Mouse (Mus musculus): ENCODE data around the gene Aym1. TPM values are rescaled to one million over a fixed set of nuclear protein-coding genes. Genes with fewer than 3 reads are reported as not detected.
"Not testable (repeated sequence)": the region's sequence is repeated elsewhere in the genome, so short reads cannot be mapped to it uniquely, and the experiment has no call there.

The Aym1 gene
- not detected for total RNA-seq (2021)
- long read RNA-seq, result 0 reads

DNA sequence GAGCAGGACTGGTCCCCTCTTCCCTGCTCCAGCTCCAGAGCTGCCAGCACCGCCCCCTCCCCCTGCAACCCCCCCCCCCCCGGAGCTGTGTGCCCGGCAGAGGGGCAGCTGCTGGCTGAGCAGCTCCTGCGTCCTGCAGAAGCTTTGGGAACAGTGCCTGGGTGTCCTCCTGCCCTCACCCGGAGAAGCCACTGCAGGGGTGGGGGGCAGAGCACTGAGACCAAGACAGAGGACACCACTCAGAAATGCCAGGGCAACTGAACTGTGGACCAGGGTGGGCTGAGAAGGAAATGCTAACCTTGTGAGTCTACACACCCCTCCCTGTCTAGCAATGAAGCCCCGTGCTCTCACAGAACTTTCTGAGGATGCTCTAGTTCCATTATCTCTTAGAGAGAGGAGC lies at the start of gene Aym1:
TSS of gene Aym1 (plus strand) at position 109 of the 400 bp plus-strand sequence.
- DNase-seq (ENCODE audit: low spot score in 2 of 2), result no peak

DNA sequence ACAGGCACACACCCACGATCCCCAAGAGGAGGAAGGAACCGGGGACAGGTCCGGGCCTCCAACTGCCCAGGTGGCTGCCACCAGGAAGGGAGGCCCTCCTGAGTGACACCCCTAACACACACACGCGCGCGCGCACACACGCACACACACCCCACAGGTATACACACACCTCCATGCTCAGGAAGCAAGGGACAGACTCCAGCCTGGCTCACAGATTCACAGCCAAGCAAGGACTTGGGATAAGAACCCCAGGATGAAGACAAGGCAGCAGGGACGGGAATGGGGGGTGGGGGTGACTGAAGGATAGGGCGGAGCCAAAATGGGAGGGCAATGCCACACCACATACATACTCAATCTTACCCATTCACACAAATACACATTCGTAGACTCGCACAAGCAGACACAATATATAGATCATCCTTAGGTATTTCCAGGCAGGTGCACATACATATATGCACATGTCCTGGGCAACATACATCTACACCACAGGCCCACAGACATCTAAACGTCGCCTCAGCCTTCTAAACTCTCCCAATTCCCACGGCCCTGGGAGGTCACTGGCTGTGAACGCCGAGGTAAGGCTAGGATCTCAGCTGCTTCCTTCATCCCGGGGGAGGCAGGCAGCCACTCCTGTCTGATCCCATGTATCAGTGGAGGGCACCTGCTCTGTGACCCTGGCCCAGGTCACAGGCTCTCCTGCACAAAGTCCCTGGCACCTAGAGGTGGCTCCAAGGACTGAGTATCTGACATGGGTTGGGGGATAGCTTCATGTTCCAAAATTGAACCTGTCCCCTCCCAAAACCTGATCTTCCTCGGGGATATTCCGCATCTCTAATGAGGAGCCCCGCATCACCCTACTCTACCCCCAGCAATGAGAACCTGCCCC lies 47.4 kb upstream of the Aym1 start:
- DNase-seq (ENCODE audit: low spot score in 2 of 2), result no peak

DNA sequence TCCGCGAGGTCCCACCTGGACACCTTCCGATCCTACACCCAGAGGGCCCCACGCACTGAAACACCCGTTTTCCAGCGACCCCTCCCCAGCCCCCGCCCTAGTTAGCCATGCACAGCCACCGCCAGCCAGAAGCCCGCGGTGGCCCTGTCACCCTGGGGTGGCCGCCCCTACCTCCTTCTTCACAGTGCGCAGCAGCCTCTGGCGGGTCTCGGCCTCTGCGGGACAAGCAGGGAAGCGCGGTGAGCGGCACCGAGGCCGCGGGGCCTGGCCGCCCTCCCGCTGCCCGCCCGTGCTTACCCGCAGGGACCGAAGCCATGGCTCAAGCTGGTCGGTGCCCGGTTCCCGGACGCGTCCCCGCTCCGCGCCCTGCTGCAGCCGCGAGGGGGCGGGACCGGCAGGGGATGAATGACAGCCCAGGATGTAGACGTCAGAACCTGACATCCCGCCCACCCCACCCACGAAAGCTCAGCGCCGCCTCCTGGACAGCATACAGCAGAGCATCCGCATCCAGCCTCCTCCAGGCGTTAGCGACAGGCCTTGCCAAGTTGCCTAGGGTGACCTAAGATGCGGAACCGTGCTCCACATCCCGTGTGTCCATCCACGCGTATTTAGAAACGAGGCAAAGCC lies 46.6 kb upstream of the Aym1 start, which contains the start of gene Sgsm1:
TSS of gene Sgsm1 (minus strand) at position 410 of the 627 bp plus-strand sequence.
- DNase-seq (ENCODE audit: low spot score in 2 of 2), result peak; percentile 86 to 89

DNA sequence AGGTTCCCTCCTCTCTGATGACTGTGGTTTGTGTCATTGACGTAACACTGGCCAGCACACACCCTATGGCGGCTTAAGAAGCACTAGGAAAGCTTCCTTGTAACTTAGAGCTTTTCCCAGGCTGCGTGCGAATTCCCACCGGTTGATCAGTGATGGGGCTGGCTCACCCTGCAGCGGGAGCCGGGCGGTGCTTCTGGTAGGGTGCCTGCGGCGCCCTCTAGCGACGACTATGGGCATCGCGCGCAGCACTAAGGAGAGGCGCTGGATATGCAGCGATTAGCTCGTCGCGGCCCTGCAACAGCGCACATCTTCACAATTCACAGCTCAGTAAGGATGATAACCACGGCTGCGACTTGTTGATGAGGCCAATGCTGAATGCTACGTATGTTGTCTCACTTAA lies 43.1 kb upstream of the Aym1 start:
- peak; percentile 90 to 94 for DNase-seq (ENCODE audit: low spot score in 2 of 2)

DNA sequence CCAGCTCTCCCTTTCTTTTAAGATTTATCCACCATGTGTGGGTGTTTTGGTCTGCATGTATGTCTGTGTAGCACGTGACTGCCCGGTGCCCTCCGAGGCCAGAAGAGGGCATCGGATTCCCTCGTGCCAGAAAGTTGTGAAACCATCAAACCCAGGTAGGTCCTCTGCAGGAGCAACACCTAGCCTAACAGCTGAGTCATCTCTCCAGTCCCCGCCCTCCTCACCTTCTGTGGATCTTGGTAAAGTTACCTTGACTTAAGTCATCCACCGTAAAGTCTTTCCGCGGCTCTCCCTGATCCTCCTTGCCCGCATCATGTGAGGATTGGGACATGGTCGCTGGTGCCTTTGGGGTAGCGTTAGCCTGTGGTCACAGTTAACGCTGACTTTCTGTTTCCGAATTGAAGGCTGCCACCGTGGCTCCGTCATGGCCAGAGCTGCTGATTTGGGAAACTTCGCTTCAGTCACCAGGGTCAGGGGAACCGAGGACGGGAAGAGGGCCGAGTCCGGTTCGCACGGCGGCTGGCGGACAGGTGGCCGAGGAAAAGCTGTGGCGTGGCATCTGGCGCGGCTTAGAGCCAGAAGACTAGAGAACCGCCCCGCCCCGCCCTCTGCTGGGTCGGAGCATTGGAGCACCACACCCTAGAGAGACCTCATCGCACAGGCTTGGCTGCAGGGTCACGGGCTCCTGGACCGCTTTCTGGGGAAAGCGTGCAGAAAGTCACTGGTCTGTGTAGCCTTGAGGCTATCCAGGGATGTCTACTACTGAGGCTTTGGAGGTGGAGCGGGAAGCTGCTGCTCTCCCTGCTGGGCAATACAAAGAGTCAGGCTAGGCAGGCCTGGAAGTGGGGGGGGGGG lies 33.1 kb upstream of the Aym1 start:
- DNase-seq (ENCODE audit: low spot score in 2 of 2), result no peak

DNA sequence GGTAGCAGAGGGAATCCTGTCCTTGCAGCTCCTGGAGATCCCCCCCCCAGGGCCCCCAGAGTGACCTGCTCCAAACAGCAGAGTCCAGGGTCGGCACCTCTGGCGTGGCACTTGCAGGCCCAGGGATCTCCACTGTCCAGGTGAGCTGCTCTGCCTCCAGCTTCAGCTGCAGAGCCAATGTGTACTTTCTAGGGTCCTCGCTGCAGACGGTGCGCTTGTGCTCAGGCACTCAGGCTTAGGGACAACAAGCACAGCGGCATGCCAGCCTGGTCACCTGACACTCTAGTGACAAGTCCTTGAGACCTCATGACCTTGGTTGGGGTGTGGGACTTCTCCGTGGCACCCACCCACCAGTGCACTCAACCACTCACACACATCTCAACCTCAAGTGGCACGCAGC lies 27.6 kb upstream of the Aym1 start:
- DNase-seq (ENCODE audit: low spot score in 2 of 2), result no peak

DNA sequence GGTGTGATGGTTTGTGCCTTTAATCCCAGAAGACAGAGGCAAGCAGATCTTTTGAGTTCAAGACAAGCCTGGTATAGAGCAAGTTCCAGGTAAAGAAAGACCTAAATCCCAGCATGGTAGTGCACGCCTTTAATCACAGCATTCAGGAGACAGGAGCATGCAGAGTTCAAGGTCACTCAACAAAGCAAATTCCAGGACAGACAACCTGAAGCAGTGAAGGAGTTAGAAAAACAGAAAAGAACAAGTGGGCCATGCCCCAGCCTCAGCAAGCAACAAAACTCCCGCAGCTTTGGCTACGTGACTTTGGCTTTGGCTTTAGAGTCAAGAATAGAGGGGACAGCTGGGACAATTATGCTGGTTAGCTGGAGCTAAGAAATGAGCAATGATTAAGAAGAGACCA lies 26.9 kb upstream of the Aym1 start:
- DNase-seq (ENCODE audit: low spot score in 2 of 2), result no peak

DNA sequence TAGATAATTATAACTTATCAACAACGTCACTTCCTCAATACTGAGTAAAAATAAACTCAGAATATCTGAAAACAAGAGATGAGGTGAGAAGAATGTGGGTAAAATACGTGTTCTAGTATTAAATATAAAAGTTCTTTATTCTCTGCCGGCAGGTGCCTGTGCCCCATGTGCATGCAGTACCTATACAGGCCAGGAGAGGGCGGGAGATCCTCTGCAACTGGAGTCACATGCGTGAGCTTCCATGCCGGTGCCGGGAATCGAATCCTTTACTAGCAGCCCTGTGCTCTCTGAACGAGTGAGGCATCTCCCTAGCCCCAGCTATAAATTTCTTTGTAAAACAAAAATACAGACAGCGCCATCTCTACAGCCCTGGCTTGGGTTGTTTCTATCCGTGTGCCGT lies 24.9 kb upstream of the Aym1 start:
- DNase-seq (ENCODE audit: low spot score in 2 of 2), result no peak

DNA sequence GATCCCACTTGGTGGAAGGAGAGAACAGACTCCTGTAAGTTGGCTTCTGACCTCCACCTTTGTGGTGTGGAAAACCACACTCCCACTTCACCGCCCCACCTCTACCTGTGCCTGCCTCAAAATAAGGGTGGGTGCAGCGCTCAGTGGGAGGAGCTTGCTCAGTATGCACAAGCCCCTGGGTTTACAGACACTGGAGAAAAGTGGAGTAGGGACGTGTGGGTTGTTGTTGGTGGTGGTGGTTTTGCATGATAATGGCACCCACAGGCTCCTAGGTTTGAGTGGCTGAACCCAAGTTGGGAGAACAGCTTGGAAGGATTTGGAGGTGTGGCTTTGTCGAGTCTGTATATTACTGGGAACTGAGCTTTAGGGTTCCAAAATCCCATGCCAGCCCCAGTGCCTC lies 24.2 kb upstream of the Aym1 start:
- DNase-seq (ENCODE audit: low spot score in 2 of 2), result no peak

DNA sequence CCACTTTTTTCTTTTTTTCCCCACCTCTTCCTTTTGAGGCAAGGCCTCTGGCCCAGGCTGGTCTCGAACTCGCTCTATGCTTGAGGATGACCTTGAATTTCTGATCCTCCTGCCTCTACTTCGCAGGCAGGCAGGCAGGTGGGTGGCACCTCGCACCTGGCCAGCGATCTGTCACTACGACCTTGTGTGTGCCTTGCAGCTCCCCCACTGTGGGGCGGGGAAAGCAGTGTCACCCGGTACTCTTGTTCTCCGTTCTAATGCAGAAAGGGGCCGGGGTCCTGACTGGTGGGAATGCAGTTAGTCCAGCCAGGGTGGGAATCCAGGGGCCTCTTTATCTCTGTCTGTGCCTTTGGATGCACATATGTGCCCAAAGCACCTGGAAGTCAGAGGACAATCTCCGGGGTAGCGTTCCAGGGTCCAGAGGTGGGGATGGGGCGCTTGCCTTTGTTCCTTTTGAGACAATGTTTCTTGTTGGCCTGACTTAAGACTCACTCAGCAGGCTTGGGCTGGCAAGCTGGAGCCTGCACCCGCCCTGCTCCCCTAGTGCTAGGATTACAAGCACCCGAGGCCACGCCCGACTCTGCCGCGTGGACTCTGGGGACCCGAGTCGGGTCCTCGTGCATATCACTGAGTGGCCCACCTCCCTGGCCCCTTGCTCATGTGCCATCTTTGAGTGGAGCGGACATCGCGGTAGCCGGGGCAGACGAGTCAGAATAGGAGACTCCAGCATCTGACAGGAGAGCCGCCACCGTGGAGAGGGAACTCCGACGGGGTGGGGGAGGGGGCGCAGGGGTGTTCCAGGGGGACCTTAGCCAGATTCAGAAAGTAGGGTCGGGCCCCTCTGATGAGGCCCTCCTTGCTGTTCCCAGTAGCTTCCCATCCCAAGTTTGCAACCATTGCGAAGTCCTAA lies 22.2 kb upstream of the Aym1 start:
- no peak for DNase-seq (ENCODE audit: low spot score in 2 of 2)

DNA sequence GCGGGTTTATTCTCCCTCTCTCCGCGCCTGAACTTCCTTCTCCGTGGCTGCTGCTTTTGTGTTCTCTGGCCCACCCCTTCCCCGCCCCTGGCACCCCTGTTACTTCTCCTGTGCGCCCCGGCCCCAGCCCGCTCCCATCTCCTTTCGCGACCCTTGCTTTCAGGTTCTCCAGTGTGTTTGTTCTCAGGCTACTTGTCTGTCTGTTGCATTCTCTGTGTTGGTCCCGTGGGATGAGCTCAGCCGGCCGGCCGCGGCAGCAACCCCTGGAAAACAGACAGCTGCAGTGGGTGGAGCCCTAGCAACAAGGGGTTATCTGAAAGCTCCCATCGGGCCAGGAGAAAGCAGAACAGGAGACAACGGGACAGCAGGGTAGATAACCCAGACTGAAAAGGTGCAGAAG lies 21.4 kb upstream of the Aym1 start:
- DNase-seq (ENCODE audit: low spot score in 2 of 2), result no peak

DNA sequence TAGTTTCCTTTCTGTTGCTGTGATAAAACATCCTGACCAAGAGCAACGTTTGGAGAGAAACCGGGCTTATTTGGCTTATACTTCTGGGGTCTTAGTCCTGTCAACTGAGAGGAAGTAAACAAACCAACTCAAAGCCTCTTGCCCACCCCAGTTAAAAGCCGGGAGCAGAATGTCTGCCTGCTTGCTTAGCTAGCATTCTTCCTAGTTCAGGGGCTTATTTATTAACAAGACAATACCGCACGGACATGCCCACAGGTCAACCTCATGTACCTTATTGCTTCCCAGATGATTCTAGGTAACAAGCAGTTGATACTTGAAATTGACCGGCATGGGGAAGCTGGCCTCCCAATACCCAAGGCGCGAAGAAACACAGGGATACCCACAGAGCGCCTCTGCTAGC lies 20.8 kb upstream of the Aym1 start:
- no peak for DNase-seq (ENCODE audit: low spot score in 2 of 2)

DNA sequence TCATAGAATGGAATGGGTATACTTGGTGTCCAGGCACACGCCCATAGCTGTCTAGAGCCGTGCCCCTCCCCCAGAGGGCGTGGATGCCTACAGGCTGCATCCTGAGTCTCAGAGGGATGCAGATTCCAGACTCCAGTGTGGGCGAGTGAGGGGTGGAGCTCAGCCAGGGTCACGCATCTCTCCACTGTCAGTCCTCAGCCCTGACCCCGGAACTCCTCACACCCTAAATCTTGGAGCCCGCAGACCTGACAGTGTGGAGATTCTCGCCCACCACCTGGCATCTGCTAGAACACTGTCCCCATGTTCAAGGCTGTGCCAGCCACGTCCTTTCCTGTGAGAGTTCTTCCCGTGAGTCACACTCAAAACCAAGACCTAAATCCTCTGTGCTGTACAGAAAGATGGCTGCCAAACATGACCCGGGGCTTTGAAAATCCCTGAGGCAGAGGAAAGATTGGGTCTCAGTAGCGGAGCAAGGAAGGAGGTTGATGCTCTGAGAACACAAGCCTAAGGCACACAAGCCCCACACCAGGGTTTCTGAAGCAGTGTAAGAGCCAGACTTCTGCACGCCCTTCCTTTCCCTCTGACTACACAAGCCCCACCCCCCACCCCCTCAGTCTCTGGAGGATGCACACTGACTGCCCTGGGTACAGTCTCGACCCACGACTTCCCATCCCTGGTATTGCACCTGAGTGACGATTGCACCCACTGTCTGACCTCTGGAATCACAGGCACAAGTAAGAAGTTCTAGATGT lies 12.3 kb upstream of the Aym1 start:
- no peak for DNase-seq (ENCODE audit: low spot score in 2 of 2)

DNA sequence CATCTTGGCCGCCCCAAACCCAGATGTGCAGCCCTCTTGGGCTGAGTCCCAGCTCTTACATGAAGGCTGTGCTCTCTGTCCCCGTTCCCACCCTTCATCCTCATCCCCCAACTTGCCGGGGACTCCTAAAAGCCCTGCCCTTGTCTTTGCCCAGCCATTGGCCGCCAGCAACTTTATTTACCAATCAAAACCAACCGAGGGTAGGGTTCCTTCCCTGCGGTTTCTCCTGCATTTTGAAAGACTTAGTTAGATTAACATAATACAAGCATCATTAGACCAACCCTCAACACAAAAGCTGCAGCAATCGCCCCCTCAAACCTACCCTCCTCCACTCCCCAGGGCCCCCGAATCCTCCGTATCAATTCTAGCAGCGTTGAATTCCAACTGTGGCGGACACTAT lies 11.3 kb upstream of the Aym1 start:
- DNase-seq (ENCODE audit: low spot score in 2 of 2), result no peak

DNA sequence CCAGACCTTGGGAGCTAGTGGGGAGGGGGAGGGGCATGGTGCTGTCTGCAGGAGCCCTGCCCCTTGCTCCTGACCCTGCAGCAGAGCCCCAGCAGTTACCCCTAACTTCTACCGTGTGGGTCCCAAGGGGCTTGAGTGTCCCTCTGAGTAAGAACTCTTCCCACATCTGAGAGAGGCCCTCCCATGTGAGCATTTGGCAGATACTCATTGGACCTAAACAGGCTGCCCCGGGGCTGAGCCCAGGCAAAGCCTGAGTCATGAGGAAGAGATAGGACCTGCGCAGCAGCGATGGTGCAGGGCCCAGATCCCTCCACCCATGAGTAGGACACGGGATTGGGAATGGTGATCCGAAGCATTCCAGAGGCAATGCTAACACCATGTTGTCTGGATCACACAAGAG lies 10.4 kb upstream of the Aym1 start:
- not testable (repeated sequence) for DNase-seq (ENCODE audit: low spot score in 2 of 2)

DNA sequence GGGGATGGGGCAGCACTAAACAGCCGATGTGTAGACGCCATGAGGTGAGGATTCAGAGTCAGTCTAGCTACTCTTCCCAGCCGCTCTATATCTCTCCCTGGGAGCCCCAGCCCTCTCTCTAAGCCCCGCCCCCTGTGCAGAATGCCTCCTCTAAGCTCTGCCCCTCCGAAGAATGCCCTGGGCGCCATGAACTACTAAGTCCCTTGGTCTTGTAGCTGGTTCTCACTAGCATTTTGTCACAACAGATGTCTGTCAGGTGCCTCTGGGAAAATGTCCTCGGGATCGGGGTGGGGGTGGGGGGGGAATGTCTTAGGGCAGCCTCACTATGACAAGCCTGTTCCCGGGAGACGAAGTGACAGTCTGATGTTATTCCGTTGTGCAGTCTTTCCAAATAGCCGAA lies 9.5 kb upstream of the Aym1 start:
- no peak for DNase-seq (ENCODE audit: low spot score in 2 of 2)

DNA sequence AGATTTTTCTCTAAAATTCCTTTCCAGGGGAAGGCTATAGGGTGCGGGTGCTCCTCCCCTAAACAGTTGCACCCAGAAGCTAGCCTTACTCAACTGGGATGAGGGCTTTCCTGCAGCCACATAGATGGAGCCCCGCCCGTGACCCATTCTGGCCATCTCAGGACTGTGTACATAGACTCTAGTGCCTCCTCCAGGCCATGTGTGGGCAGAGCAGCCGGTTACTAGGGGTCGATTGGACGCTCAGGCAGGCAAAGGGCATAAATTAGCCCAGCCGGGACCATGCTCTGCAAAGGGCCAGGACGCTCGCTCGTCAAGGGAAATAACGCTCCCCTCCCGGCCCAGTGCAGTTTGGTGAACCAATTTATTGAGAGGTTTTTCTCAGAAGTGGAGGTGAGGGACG lies 8.5 kb upstream of the Aym1 start:
- peak in 1 of 2 experiments; percentile 34 for DNase-seq (ENCODE audit: low spot score in 2 of 2)

DNA sequence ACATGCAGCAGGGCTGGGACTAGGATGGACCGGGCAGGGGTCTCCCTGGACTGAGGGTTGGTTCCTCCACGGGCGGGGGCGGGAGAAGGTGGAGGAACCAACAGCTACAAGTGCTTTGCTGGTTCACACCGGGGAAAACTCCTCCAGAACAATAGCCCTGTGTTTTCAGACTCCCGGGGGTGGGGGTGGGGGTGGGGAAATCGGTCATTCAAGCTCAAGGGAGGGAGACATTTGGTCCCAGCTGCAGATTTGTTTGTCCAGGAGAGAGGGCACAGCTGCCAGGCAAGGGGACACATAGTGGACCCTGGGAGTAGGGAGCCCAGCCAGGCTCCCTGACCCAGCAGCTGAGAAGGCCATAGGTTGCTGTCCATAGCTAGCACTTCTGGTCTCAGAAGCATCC lies 7.9 kb upstream of the Aym1 start:
- DNase-seq (ENCODE audit: low spot score in 2 of 2), result no peak

DNA sequence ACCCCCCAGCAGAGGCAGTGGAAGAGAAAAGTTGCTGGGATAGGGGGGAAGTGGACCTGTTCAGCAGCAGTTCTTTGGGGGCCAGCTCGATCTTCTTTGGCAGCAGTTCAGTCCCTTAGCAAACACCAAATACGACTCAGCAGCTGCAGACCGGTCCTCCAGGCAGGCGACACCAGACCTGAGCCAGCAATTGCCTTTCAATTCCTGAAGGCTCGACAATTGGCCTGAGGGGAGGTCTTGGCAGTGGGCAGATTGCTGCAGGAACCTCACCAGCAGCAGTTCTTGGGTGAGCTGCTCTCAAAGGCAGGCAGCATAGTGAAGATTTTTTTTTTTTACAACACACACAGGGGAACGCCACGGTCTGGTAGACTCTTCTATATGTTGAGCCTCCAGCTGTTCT lies 7.3 kb upstream of the Aym1 start:
- DNase-seq (ENCODE audit: low spot score in 2 of 2), result peak in 1 of 2 experiments; percentile 38

DNA sequence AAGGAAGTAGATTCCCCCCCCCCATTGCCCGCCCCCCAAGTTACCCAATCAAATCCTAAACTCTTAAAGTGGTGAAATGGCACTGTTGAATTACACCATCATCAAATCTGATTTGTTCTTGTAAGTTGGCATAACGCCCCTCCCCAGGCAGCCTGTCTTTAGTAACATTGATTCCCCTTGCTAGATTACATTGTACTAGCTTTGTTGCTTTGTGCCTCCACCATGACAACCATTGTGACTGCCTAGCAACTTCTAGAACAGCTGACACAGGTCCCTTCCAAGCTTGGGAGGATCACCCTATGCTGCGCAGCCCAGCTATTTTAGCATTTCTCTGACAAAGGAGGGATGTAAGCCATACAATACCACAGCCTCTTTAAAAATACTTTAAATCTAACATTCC lies 5.3 kb upstream of the Aym1 start:
- DNase-seq (ENCODE audit: low spot score in 2 of 2), result peak; percentile 51 to 61

Measured in layer of hippocampus, postnatal 10 days (tissue).